Mouse (Mus musculus) kidney, postnatal 0 days (tissue): ENCODE results near the gene Adamts17. TPM values are rescaled to one million over a fixed set of nuclear protein-coding genes. Genes with fewer than 3 reads are reported as not detected.

Experiments
- ATAC-seq: fragments of 200-750 bp; cut with Nextera tagmentation; replicated peaks from 2 replicates; pipeline ENCODE4 v1.8.0; 2017; ENCODE audit warnings: low read depth, moderate number of reproducible peaks, moderate TSS enrichment, moderate library complexity; ENCODE audit not compliant: low FRiP score
- DNase-seq: peaks from one replicate; pipeline ENCODE4 v3.0.0-alpha.2; 2016; ENCODE audit warnings: low spot score
- H3K27ac ChIP-seq: fragments of 300-500 bp; sonication (generic); 2 replicates; pipeline ENCODE4 v1.5.1; 2014; ENCODE audit warnings: mild to moderate bottlenecking
- H3K27me3 ChIP-seq: fragments of 300-500 bp; sonication (generic); 2 replicates; pipeline ENCODE4 v1.6.1; 2014; ENCODE audit warnings: low read length, mixed read lengths; ENCODE audit not compliant: insufficient read depth
- H3K36me3 ChIP-seq: fragments of 300-500 bp; sonication (generic); 2 replicates; pipeline ENCODE4 v1.6.1; 2014; ENCODE audit warnings: low read length, mixed read lengths; ENCODE audit not compliant: insufficient read depth
- H3K4me1 ChIP-seq: fragments of 300-500 bp; sonication (generic); replicated peaks from 2 replicates; pipeline ENCODE4 v1.6.1; 2014; ENCODE audit warnings: antibody characterized with exemption, low read length, mixed read lengths; ENCODE audit not compliant: insufficient read depth
- H3K4me2 ChIP-seq: fragments of 300-500 bp; sonication (generic); 2 replicates; pipeline ENCODE4 v1.6.1; 2014; ENCODE audit warnings: mild to moderate bottlenecking, low read length, moderate library complexity, mixed read lengths
- H3K4me3 ChIP-seq: fragments of 300-500 bp; sonication (generic); replicated peaks from 2 replicates; pipeline ENCODE4 v1.5.1; 2014; ENCODE audit warnings: low read depth, low read length
- H3K9ac ChIP-seq: fragments of 300-500 bp; sonication (generic); 2 replicates; pipeline ENCODE4 v1.6.1; 2014; ENCODE audit warnings: low read depth, low read length
- H3K9me3 ChIP-seq: fragments of 300-500 bp; sonication (generic); replicated peaks from 2 replicates; pipeline ENCODE4 v1.6.1; 2016; ENCODE audit warnings: low read length, inconsistent platforms, mixed read lengths
- CTCF ChIP-seq: IDR thresholded peaks from 2 replicates; pipeline ENCODE4 v1.5.1; 2016; ENCODE audit warnings: antibody characterized with exemption, low read depth, mild to moderate bottlenecking, moderate library complexity
- WGBS: fragments of 180-500 bp; shearing (Covaris S2); extraction: QIAGEN DNeasy Blood & Tissue Kit; methylation state at CpG from one replicate; pipeline ENCODE4 v1.1.7; 2014; 5-methylcytosine and 5-hydroxymethylcytosine counted together
- polyA plus RNA-seq: library from polyadenylated mRNA; unstranded; fragments of >200 nt; fragmentation: Nextera tagmentation; extraction: Ambion mirVana; gene quantifications from 2 replicates; pipeline ENCODE4 v1.2.1, GENCODE M21; 2015

Adamts17 gene
- polyA plus RNA-seq, 1 experiment from 2014 or later = 3.1 TPM

GRCm38 (mm10) chr7:66912866-66913265, 73.3 kb downstream of the Adamts17 start:
- Histone ChIP-seq H3K9ac (no peak overlapping the region), H3K9me3 (no peaks in the 10 kb centered on the region), H3K4me3 (no peak overlapping the region), H3K4me1 (no peaks in the 10 kb centered on the region), H3K36me3 (no peaks in the 10 kb centered on the region), H3K27me3 (no peaks in the 10 kb centered on the region), H3K4me2 (no peak overlapping the region), H3K27ac (no peak overlapping the region)
- ATAC-seq (no peak), DNase-seq (peak; percentile 45)
- no peak for TF ChIP-seq CTCF
- 35% methylated on average over 5 of the region's 5 CpGs for WGBS

- no peak overlapping the region for H3K27ac ChIP-seq
These were observed 84.1 kb downstream of the Adamts17 start for GRCm38 (mm10) chr7:66923595-66923994.

GRCm38 (mm10) chr7:66924104-66924503, 84.6 kb downstream of the Adamts17 start:
- no peak for ATAC-seq
- Histone ChIP-seq H3K27ac (no peak overlapping the region), H3K9me3 (no peaks in the 10 kb centered on the region), H3K4me2 (no peak overlapping the region), H3K4me3 (no peak overlapping the region), H3K36me3 (no peaks in the 10 kb centered on the region), H3K4me1 (no peaks in the 10 kb centered on the region), H3K9ac (no peak overlapping the region), H3K27me3 (no peaks in the 10 kb centered on the region)
- DNase-seq = peak; percentile 71
- 63% methylated on average over 1 of the region's 1 CpGs for WGBS
- TF ChIP-seq CTCF = no peak

More at GRCm38 (mm10) chr7:66923595-66923994, 84.1 kb downstream of the Adamts17 start:
- no peak for TF ChIP-seq CTCF
- no peak for DNase-seq
- Histone ChIP-seq H3K27me3 (no peaks in the 10 kb centered on the region), H3K9ac (no peak overlapping the region), H3K4me3 (no peak overlapping the region), H3K4me1 (no peaks in the 10 kb centered on the region), H3K36me3 (no peaks in the 10 kb centered on the region), H3K4me2 (no peak overlapping the region), H3K9me3 (no peaks in the 10 kb centered on the region)
- no peak for ATAC-seq
- WGBS = 89% methylated on average over 3 of the region's 3 CpGs

- TF ChIP-seq CTCF = no peak
- H3K9ac ChIP-seq = no peak overlapping the region
- no peaks in the 10 kb centered on the region for H3K4me1 ChIP-seq
- H3K27ac ChIP-seq = no peak overlapping the region
- no peaks in the 10 kb centered on the region for H3K27me3 ChIP-seq
- 32% methylated on average over 6 of the region's 6 CpGs for WGBS
- no peak overlapping the region for H3K4me2 ChIP-seq
- H3K9me3 ChIP-seq = no peaks in the 10 kb centered on the region
- no peak overlapping the region for H3K4me3 ChIP-seq
- no peak; the same call in 1 of the 2 replicates for ATAC-seq
- peak; percentile 76 for DNase-seq
- no peaks in the 10 kb centered on the region for H3K36me3 ChIP-seq
These were observed 89.7 kb downstream of the Adamts17 start for GRCm38 (mm10) chr7:66929263-66929662.

GRCm38 (mm10) chr7:66931291-66931690, 91.8 kb downstream of the Adamts17 start:
- TF ChIP-seq CTCF = no peak
- no peak overlapping the region for H3K27ac ChIP-seq
- H3K4me1 ChIP-seq = no peaks in the 10 kb centered on the region
- ATAC-seq (no peak), DNase-seq (no peak)
- no peaks in the 10 kb centered on the region for H3K36me3 ChIP-seq
- no peak overlapping the region for H3K4me3 ChIP-seq
- no peak overlapping the region for H3K9ac ChIP-seq
- H3K27me3 ChIP-seq = no peaks in the 10 kb centered on the region
- H3K4me2 ChIP-seq = no peak overlapping the region
- no peaks in the 10 kb centered on the region for H3K9me3 ChIP-seq
- WGBS = 100% methylated on average over 1 of the region's 1 CpGs

GRCm38 (mm10) chr7:66933251-66933650, 93.7 kb downstream of the Adamts17 start:
- DNase-seq = peak; percentile 74

GRCm38 (mm10) chr7:66934062-66934461, 94.5 kb downstream of the Adamts17 start:
- Histone ChIP-seq H3K27ac (no peak overlapping the region), H3K9me3 (no peaks in the 10 kb centered on the region), H3K4me2 (no peak overlapping the region), H3K4me1 (no peaks in the 10 kb centered on the region), H3K36me3 (no peaks in the 10 kb centered on the region), H3K4me3 (no peak overlapping the region), H3K27me3 (no peaks in the 10 kb centered on the region), H3K9ac (no peak overlapping the region)
- TF ChIP-seq CTCF = no peak
- no peak for ATAC-seq
- DNase-seq = no peak
- WGBS = 70% methylated on average over 6 of the region's 6 CpGs

More at GRCm38 (mm10) chr7:66933251-66933650, 93.7 kb downstream of the Adamts17 start:
- ATAC-seq = 0 out of 2 replicates have a peak, but pooled peaks have one; percentile 25
- H3K4me3 ChIP-seq = no peak overlapping the region
- no peaks in the 10 kb centered on the region for H3K27me3 ChIP-seq
- no peak for TF ChIP-seq CTCF
- H3K27ac ChIP-seq = no peak overlapping the region
- no peaks in the 10 kb centered on the region for H3K4me1 ChIP-seq
- H3K9ac ChIP-seq = no peak overlapping the region
- no peaks in the 10 kb centered on the region for H3K9me3 ChIP-seq
- H3K36me3 ChIP-seq = no peaks in the 10 kb centered on the region
- no peak overlapping the region for H3K4me2 ChIP-seq
- 39% methylated on average over 4 of the region's 4 CpGs for WGBS
